Mouse (Mus musculus) ES-E14 (cell line): Measurements from ENCODE around the gene Filip1.

Experiments
- HCFC1 ChIP-seq: IDR thresholded peaks from 2 replicates; pipeline ENCODE4 v1.6.1; 2012; ENCODE audit warnings: low read length, inconsistent platforms, borderline replicate concordance; ENCODE audit not compliant: insufficient read depth
- MAFK ChIP-seq: IDR thresholded peaks from 2 replicates; pipeline ENCODE4 v1.6.1; 2014; ENCODE audit warnings: mild to moderate bottlenecking, low read depth, low read length, inconsistent platforms; ENCODE audit not compliant: insufficient read depth
- ZNF384 ChIP-seq: IDR thresholded peaks from 2 replicates; pipeline ENCODE4 v1.6.1; 2012; ENCODE audit warnings: low read depth, low read length, inconsistent platforms

DNA sequence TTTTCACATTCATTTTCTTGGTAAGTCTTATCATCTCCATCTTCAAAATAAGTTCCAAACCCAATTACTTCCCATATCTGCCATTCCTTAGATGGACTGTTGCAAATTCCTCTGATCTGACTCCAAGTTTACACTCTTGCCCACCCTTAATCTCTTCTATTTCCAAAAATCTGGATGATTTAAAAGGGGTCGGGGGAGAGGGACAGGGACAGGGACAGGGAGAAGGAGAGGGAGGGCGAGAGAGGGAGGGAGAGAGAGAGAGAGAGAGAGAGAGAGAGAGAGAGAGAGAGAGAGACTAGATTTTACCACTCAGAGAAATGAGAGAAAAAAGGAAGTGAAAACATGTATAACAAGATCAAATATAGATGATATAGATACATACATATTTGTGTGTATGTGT is 188.8 kb downstream of the Filip1 start:
- no peak for TF ChIP-seq HCFC1
- TF ChIP-seq ZNF384, result no peak
- no peak for TF ChIP-seq MAFK
